Mouse (Mus musculus) midbrain, embryonic 16.5 days (tissue): ENCODE measurements around the gene Ldlr. TPM values are rescaled to one million over a fixed set of nuclear protein-coding genes. Genes with fewer than 3 reads are reported as not detected.

ENCODE experiments used
- ATAC-seq: fragments of 200-750 bp; cut with Nextera tagmentation; 2 replicates; pipeline ENCODE4 v1.8.0; 2017; ENCODE audit warnings: moderate TSS enrichment
- H3K27ac ChIP-seq: fragments of 300-500 bp; sonication (generic); 2 replicates; pipeline ENCODE4 v1.5.1; 2014; ENCODE audit warnings: mild to moderate bottlenecking, low read length, mixed read lengths
- H3K27me3 ChIP-seq: fragments of 300-500 bp; sonication (generic); 2 replicates; pipeline ENCODE4 v1.6.1; 2014; ENCODE audit warnings: low read depth, low read length, mixed read lengths; ENCODE audit not compliant: control insufficient read depth, insufficient read depth
- H3K36me3 ChIP-seq: fragments of 300-500 bp; sonication (generic); 2 replicates; pipeline ENCODE4 v1.6.1; 2014; ENCODE audit warnings: mild to moderate bottlenecking, low read length, moderate library complexity, mixed read lengths; ENCODE audit not compliant: control insufficient read depth, insufficient read depth
- H3K4me1 ChIP-seq: fragments of 300-500 bp; sonication (generic); 2 replicates; pipeline ENCODE4 v1.6.1; 2014; ENCODE audit warnings: mild to moderate bottlenecking, low read length, mixed read lengths; ENCODE audit not compliant: control insufficient read depth, insufficient read depth
- H3K4me2 ChIP-seq: fragments of 300-500 bp; sonication (generic); 2 replicates; pipeline ENCODE4 v1.6.1; 2014; ENCODE audit warnings: mild to moderate bottlenecking, low read length, mixed read lengths
- H3K4me3 ChIP-seq: fragments of 300-500 bp; sonication (generic); 2 replicates; pipeline ENCODE4 v1.5.1; 2014; ENCODE audit warnings: low read depth, mild to moderate bottlenecking, low read length, moderate library complexity, mixed read lengths
- H3K9ac ChIP-seq: fragments of 300-500 bp; sonication (generic); 2 replicates; pipeline ENCODE4 v1.6.1; 2014; ENCODE audit warnings: low read depth, low read length, mixed read lengths
- H3K9me3 ChIP-seq: fragments of 300-500 bp; sonication (generic); replicated peaks from 2 replicates; pipeline ENCODE4 v1.6.1; 2014; ENCODE audit warnings: mild to moderate bottlenecking, low read length, mixed read lengths; ENCODE audit not compliant: control insufficient read depth, poor library complexity, severe bottlenecking
- WGBS: fragments of 180-500 bp; shearing (Covaris S2); extraction: QIAGEN DNeasy Blood & Tissue Kit; methylation state at CpG from one replicate; pipeline ENCODE4 v1.1.7; 2014; 5-methylcytosine and 5-hydroxymethylcytosine counted together
- polyA plus RNA-seq: library from polyadenylated mRNA; unstranded; fragments of >200 nt; fragmentation: Nextera tagmentation; extraction: Ambion mirVana; gene quantifications from 2 replicates; pipeline ENCODE4 v1.2.1, GENCODE M21; 2015

Gene Ldlr
- polyA plus RNA-seq, 1 experiment from 2014 or later = 17.2 TPM

DNA sequence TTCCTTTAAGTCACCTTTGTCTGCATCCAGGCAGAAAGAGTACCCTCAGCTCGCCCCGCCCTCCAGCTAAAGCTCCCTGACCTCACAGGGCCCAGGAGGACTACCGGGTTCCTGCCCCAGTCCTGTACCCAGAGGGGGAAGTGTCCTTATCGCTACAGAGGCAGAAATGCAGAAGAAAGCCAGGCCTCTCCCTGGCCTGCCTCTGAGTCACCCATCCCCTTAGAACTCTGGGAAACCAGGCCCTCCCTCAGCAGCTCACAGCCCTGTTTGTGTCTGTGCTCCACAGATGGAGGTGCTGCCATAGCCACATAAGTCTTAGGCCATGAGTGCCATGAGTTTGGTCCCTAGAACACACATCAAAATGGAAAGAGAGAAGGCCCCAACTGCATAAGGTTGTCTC, 8.0 kb upstream of the Ldlr start:
- Histone ChIP-seq H3K9me3 (no peaks in the 10 kb centered on the region), H3K27me3 (no peaks in the 10 kb centered on the region), H3K36me3 (0 out of 2 replicates have a peak, but pooled peaks cover 2% of the 10 kb centered on the region), H3K4me3 (no peak overlapping the region), H3K4me2 (no peak overlapping the region), H3K4me1 (no peaks in the 10 kb centered on the region), H3K27ac (no peak overlapping the region), H3K9ac (no peak overlapping the region)
- no peak for ATAC-seq
- 80% methylated on average over 4 of the region's 4 CpGs for WGBS

DNA sequence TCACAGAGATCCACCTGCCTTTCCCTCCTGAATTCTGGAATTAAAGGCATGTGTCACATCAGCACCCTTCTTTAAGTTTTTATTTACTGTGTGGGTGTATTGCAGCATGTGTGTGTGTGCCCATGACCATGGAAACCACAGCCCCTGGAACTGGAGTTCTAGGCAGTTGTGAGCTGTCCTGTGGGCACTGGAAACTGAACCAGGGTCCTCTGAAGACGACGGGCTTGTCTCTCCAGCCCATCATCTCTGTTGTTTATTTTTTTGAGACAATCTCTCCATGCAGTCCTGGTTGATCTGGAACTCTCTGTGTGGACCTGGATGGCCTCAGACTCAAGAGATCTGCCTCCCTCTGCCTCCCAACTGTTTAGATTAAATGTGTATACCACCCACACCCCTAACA, 6.3 kb upstream of the Ldlr start:
- Histone ChIP-seq H3K36me3 (0 out of 2 replicates have a peak, but pooled peaks cover 2% of the 10 kb centered on the region), H3K4me2 (no peak overlapping the region), H3K27ac (no peak overlapping the region), H3K4me1 (no peaks in the 10 kb centered on the region), H3K9ac (no peak overlapping the region), H3K9me3 (no peaks in the 10 kb centered on the region), H3K4me3 (no peak overlapping the region), H3K27me3 (no peaks in the 10 kb centered on the region)
- no peak for ATAC-seq
- WGBS = 82% methylated on average over 2 of the region's 2 CpGs

DNA sequence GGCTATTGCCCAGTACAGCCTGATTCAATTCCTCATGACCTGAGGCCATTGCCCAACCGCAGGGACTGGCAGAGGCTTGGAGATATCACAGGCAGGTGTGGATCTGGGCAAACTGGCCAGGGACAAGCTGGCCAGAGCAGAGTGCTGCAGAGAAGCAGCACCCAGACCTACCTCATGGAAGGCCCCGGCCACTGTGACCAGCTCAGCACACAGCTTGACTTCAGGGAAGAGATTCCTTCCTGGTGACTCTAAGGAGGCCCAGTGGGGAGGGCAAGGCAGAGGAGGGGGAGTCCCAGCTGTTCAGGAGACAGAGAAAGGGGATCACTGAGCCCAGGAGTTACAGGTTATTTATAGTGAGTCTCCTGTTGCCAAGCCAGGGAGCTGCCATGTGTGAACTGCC, 2.2 kb upstream of the Ldlr start:
- no peak overlapping the region for H3K4me2 ChIP-seq
- H3K27me3 ChIP-seq = no peaks in the 10 kb centered on the region
- H3K36me3 ChIP-seq = no peaks in the 10 kb centered on the region
- no peaks in the 10 kb centered on the region for H3K9me3 ChIP-seq
- ATAC-seq = no peak
- no peak overlapping the region for H3K27ac ChIP-seq
- peaks cover 14% of the 10 kb centered on the region for H3K4me1 ChIP-seq
- H3K9ac ChIP-seq = no peak overlapping the region
- no peak overlapping the region for H3K4me3 ChIP-seq
- WGBS = 85% methylated on average over 2 of the region's 2 CpGs

DNA sequence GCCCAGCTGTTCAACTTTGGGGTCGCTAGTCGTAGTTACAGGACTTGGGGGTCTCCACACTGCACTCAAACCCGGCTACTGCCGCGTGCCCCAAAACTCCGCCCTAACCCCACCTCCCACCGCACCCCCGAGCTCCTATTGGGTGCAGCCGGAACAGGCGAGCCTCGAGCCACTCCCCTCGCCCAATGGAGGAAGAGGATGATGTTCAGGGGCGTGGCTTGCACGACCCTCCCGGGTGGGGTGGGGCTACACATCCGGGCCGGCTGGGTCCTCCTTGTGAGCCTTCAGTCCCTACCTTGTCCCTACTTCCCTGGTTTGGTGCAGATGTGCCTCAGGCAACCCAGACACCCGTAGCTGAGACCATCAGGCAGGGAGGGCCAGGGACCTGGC, 859 bp downstream of the Ldlr start:
- Histone ChIP-seq H3K27ac (peak overlapping the region; percentile 93), H3K4me2 (peak overlapping the region; percentile 83), H3K4me1 (peaks cover 17% of the 10 kb centered on the region), H3K4me3 (peak overlapping the region; percentile 71), H3K36me3 (no peaks in the 10 kb centered on the region), H3K9me3 (no peaks in the 10 kb centered on the region), H3K27me3 (no peaks in the 10 kb centered on the region), H3K9ac (peak overlapping the region; percentile 78)
- ATAC-seq = peak; percentile 97
- WGBS = under 1% methylated on average over 18 of the region's 18 CpGs

DNA sequence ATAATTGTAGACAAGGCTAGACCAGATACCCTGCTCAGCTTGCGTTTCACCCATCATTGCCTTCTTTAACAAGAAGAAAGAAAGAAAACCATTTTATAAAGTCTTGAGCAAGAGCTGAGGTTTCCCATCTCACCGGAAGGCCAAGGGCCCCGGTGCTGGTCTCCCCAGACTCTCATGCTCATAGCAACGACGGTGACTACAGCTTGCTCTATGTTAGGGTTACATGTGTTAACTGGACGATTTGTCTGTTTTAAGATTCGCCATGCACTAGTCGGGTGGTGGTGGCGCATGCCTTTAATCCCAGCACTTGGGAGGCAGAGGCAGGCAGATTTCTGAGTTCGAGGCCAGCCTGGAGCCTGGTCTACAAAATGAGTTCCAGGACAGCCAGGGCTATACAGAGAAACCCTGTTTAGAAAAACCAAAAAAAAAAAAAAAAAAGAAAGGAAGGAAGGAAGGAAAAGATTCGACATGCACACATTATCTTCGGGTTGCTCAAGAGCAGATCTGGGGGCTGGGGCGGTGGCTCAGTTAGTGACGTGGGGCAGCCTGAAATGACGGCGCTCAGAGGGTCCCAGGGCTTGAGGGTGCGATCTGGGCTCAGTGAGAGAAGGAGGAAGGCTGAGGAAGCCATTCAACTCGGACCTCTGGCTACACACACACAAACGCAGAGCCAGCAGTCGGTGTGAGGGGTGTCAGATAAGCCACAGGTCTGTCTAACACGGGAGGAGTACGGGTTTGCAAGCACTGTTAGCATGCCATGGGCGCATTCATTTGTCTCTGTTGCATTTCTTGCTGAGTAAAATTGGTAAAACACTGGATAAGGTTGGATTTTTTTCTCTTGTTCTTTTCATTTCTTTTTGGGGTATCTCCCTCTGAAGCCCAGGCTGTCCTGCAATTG, 2.2 kb downstream of the Ldlr start:
- H3K9ac ChIP-seq = peak overlapping the region; percentile 67
- no peaks in the 10 kb centered on the region for H3K36me3 ChIP-seq
- H3K4me2 ChIP-seq = peak overlapping the region; percentile 83
- H3K4me3 ChIP-seq = peak overlapping the region; percentile 71
- H3K27me3 ChIP-seq = no peaks in the 10 kb centered on the region
- peaks cover 17% of the 10 kb centered on the region for H3K4me1 ChIP-seq
- H3K27ac ChIP-seq = no peak overlapping the region
- 88% methylated on average over 23 of the region's 23 CpGs for WGBS
- H3K9me3 ChIP-seq = no peaks in the 10 kb centered on the region
- no peak for ATAC-seq

DNA sequence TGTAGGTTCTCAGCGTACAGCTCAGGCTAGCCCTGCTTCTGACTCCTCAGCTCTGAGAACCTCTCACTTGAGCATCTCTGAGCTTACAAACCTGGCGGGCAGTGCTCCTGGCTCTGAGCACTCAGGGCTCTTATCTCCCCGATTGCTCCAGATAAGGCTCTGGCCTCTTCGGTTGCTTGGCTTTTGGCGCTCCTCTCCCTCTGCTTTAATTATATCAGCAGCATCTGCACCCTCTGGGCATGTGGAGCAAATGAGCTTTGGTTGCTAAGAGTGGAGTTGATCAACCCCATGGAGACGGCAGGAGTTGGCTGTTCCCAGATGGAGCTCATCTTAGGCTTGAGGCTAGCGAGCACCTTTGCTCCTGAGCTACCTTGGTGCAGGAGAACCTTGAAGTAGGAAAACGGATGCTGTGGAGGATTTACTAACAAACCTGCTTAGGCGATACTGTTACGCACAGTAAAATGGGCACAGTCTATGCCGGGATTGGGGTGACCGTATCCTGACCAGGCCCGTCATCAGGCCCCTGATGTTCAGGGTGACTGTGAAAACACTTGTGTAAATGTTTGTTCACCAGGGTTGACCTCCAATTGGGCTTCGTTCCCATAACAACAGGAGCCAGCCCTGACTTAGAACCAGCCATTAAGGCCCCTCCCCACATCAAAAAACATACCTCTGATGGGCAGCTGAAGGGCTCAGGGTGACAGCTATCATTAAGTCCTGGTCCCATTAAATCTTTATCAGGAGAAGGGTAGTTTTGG, 3.1 kb downstream of the Ldlr start:
- ATAC-seq = no peak
- H3K4me3 ChIP-seq = no peak overlapping the region

DNA sequence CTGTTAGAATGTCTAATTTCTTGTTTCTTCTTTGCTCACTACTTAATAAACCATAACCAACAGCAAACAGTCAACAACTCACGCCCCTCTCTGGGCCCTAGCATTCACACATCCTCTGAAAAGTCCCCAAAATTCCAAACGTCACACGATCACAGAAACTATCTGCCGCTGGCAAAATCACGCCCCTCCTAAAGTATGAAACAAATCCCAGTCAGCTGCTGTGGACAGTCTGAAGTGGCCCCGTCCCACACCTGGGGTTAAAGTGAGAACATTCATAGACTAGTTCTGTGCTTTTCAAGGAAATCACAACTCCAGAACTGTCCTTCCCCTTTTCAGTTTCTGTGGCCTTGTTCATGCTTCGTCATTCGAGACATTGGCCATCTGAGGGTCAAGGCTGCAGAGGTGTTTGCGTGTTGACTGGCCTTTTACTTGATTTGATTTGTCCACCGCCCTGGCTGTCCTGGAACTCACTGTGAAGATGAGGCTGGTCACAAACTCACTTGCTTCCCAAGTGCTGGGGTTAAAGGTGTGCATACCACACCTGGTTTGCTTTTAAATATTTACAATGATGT, 5.1 kb downstream of the Ldlr start:
- Histone ChIP-seq H3K4me1 (peaks cover 11% of the 10 kb centered on the region; the same call in 1 of the 2 replicates), H3K9ac (no peak overlapping the region), H3K4me2 (no peak overlapping the region), H3K36me3 (peaks cover 8% of the 10 kb centered on the region), H3K4me3 (no peak overlapping the region), H3K27me3 (no peaks in the 10 kb centered on the region), H3K9me3 (no peaks in the 10 kb centered on the region), H3K27ac (no peak overlapping the region)
- no peak for ATAC-seq
- WGBS = 89% methylated on average over 10 of the region's 10 CpGs

More for the DNA sequence above, 3.1 kb downstream of the Ldlr start:
- H3K9me3 ChIP-seq = no peaks in the 10 kb centered on the region
- no peaks in the 10 kb centered on the region for H3K27me3 ChIP-seq
- H3K4me1 ChIP-seq = peaks cover 17% of the 10 kb centered on the region
- no peaks in the 10 kb centered on the region for H3K36me3 ChIP-seq
- peak overlapping the region; percentile 83; the same call in 1 of the 2 replicates for H3K4me2 ChIP-seq
- 77% methylated on average over 14 of the region's 14 CpGs for WGBS
- no peak overlapping the region for H3K9ac ChIP-seq
- H3K27ac ChIP-seq = no peak overlapping the region

DNA sequence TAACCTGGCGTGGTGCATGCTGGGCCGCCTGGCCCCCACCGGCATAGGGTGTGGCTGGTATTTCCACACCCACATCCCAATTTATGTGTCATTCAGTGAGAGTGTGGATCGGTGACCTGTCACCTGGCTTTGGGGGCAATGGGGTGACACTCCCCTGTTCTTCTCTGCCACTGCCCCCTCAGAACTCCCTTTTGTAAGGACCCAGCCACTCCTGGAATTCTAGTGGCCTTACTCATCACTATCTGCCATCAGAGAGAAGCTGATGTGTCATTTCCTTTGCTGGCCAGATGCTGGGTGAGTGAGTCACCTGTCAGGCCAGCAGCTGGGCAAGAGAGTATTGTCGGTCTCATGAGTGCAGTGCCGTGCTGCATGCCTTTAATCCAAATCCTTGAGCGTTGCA, 6.0 kb downstream of the Ldlr start:
- 86% methylated on average over 7 of the region's 7 CpGs for WGBS
- ATAC-seq = no peak
- peaks cover 17% of the 10 kb centered on the region for H3K36me3 ChIP-seq
- no peak overlapping the region for H3K9ac ChIP-seq
- no peak overlapping the region for H3K27ac ChIP-seq
- no peak overlapping the region for H3K4me2 ChIP-seq
- no peak overlapping the region for H3K4me3 ChIP-seq
- H3K9me3 ChIP-seq = no peaks in the 10 kb centered on the region
- peaks cover 11% of the 10 kb centered on the region; the same call in 1 of the 2 replicates for H3K4me1 ChIP-seq
- no peaks in the 10 kb centered on the region for H3K27me3 ChIP-seq
